Mouse (Mus musculus) liver, embryonic 16.5 days (tissue): Measurements from ENCODE around the gene Rflnb. TPM values are rescaled to one million over a fixed set of nuclear protein-coding genes. Genes with fewer than 3 reads are reported as not detected.
"Not testable (repeated sequence)": the region's sequence is repeated elsewhere in the genome, so short reads cannot be mapped to it uniquely, and the experiment has no call there.

Experiments
- ATAC-seq: fragments of 200-750 bp; cut with Nextera tagmentation; 2 replicates; pipeline ENCODE4 v1.8.0; 2017; ENCODE audit warnings: low read depth, mild to moderate bottlenecking, moderate number of reproducible peaks, moderate library complexity
- H3K27ac ChIP-seq: fragments of 300-500 bp; sonication (generic); 2 replicates; pipeline ENCODE4 v1.5.1; 2014; ENCODE audit warnings: mild to moderate bottlenecking, low read length
- H3K27me3 ChIP-seq: fragments of 300-500 bp; sonication (generic); 2 replicates; pipeline ENCODE4 v1.6.1; 2014; ENCODE audit warnings: low read depth, low read length, mixed read lengths; ENCODE audit not compliant: control insufficient read depth, insufficient read depth
- H3K36me3 ChIP-seq: fragments of 300-500 bp; sonication (generic); 2 replicates; pipeline ENCODE4 v1.6.1; 2014; ENCODE audit warnings: mild to moderate bottlenecking; ENCODE audit not compliant: control insufficient read depth, insufficient read depth
- H3K4me1 ChIP-seq: fragments of 300-500 bp; sonication (generic); 2 replicates; pipeline ENCODE4 v1.6.1; 2014; ENCODE audit warnings: low read depth, low read length, mixed read lengths; ENCODE audit not compliant: control insufficient read depth
- H3K4me2 ChIP-seq: fragments of 300-500 bp; sonication (generic); 2 replicates; pipeline ENCODE4 v1.6.1; 2014; ENCODE audit warnings: low read depth, low read length, mixed read lengths
- H3K4me3 ChIP-seq: fragments of 300-500 bp; sonication (generic); 2 replicates; pipeline ENCODE4 v1.5.1; 2014; ENCODE audit warnings: low read depth, mild to moderate bottlenecking, low read length
- H3K9ac ChIP-seq: fragments of 300-500 bp; sonication (generic); 2 replicates; pipeline ENCODE4 v1.6.1; 2014; ENCODE audit warnings: low read depth, low read length
- H3K9me3 ChIP-seq: fragments of 300-500 bp; sonication (generic); replicated peaks from 2 replicates; pipeline ENCODE4 v1.6.1; 2016; ENCODE audit warnings: low read length; ENCODE audit not compliant: control insufficient read depth
- WGBS: fragments of 180-500 bp; shearing (Covaris S2); extraction: QIAGEN DNeasy Blood & Tissue Kit; methylation state at CpG from one replicate; pipeline ENCODE4 v1.1.7; 2014; ENCODE audit not compliant: insufficient replicate concordance; 5-methylcytosine and 5-hydroxymethylcytosine counted together
- polyA plus RNA-seq: library from polyadenylated mRNA; unstranded; fragments of >200 nt; fragmentation: Nextera tagmentation; extraction: Ambion mirVana; gene quantifications from 2 replicates; pipeline ENCODE4 v1.2.1, GENCODE M21; 2015

Gene Rflnb
- polyA plus RNA-seq, 1 experiment from 2014 or later: 5.7 TPM

GRCm38 (mm10) chr11:76004276-76004675 lies 23.3 kb downstream of the Rflnb start:
- H3K36me3 ChIP-seq, H3K27ac ChIP-seq, H3K4me2 ChIP-seq, ATAC-seq, H3K27me3 ChIP-seq, H3K9ac ChIP-seq, H3K4me1 ChIP-seq, H3K9me3 ChIP-seq, H3K4me3 ChIP-seq: not testable (repeated sequence)
- WGBS: 66% methylated on average over 7 of the region's 7 CpGs

DNA sequence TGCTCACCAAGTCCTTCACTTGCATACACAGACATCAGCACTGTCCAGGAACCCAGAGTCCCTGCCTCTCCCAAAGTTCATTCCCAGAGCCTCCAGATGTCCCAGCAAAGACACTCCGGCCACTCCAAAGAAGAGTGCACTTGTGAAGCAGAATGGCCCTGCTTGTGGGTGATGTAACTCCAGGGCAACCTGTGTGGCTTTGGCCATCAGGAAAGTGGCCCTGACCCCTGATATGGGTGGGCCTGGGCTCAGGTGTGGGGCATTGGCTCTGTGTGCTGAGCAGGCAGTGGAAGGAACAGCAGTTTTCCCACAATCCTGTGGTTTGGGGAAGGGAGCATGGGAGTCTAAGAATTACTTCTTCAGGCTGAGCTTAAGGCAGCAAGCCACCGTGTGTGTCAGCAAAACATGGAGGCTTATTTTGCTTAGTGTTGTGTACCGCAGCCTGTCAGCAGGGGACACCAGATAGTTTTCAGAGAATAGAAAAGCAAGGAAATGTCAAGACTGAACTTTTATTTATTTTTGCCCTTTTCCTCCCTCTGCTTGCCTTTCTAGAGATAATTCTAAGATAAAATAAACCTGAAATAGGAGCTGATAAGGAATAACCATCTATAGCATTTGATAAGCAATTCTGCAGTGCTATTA lies 26.2 kb downstream of the Rflnb start:
- no peak overlapping the region for H3K4me3 ChIP-seq
- no peaks in the 10 kb centered on the region for H3K9me3 ChIP-seq
- H3K4me2 ChIP-seq: no peak overlapping the region
- no peak overlapping the region for H3K9ac ChIP-seq
- peaks cover 10% of the 10 kb centered on the region for H3K27me3 ChIP-seq
- H3K36me3 ChIP-seq: no peaks in the 10 kb centered on the region
- WGBS: 37% methylated on average over 3 of the region's 3 CpGs
- no peak overlapping the region for H3K27ac ChIP-seq
- no peak for ATAC-seq
- no peaks in the 10 kb centered on the region; the same call in 1 of the 2 replicates for H3K4me1 ChIP-seq

DNA sequence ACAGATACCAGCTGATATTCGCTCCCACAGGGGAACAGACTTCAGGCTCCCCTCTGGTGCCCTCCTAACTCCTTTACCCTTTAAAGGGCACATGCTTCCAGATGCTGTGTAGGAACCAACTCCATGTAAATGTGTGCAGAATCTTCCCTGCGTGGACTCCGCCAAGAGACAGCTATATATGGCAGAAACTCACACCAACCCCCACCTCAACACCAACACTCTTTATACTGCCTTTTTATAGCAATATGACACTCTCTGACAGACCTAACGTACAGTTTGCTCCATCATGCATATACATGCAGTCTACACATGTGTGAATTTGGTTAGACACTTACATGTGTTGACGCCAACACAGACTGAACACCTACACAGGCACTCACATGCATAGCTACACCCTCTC lies 26.9 kb downstream of the Rflnb start:
- Histone ChIP-seq H3K4me1 (no peaks in the 10 kb centered on the region; the same call in 1 of the 2 replicates), H3K27ac (no peak overlapping the region), H3K4me3 (no peak overlapping the region), H3K9me3 (no peaks in the 10 kb centered on the region), H3K9ac (no peak overlapping the region), H3K27me3 (peaks cover 10% of the 10 kb centered on the region), H3K36me3 (no peaks in the 10 kb centered on the region), H3K4me2 (no peak overlapping the region)
- WGBS: 68% methylated on average over 5 of the region's 5 CpGs
- no peak for ATAC-seq

GRCm38 (mm10) chr11:75999440-76000155 lies 28.0 kb downstream of the Rflnb start, which contains the start of gene 1700016K19Rik:
1700016K19Rik (plus strand) TSS chr11:75999912.
- Histone ChIP-seq H3K27me3 (peaks cover 10% of the 10 kb centered on the region), H3K9ac (peak within 1 kb of the TSS; percentile 20; the same call in 1 of the 2 replicates), H3K4me1 (no peaks in the 10 kb centered on the region; the same call in 1 of the 2 replicates), H3K27ac (no peak within 1 kb of the TSS), H3K36me3 (no peaks in the 10 kb centered on the region), H3K4me3 (peak within 1 kb of the TSS; percentile 60), H3K9me3 (no peaks in the 10 kb centered on the region), H3K4me2 (peak within 1 kb of the TSS; percentile 68)
- ATAC-seq: no peak
- WGBS: 10% methylated on average over 36 of the region's 36 CpGs

DNA sequence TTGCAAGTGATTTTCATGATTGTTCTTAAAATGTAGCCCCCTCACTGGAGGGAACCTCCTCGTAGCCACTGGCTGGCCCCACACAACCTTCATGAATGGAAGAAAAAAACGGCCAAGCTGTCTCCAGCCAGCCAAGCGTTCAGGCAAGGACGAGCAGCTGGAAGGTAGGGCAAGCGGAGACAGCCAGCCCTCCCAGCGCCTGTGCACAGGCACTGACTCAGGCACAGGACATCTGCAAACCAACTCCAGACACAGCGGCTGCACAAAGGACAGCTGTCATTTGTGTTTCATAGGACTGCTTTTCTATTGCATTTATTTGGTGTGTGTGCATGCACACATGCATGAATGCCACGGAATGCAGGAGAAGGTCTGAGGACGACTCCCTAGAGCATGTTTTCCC lies 33.2 kb downstream of the Rflnb start:
- H3K4me3 ChIP-seq: no peak overlapping the region
- no peak overlapping the region for H3K4me2 ChIP-seq
- no peaks in the 10 kb centered on the region; the same call in 1 of the 2 replicates for H3K27me3 ChIP-seq
- H3K4me1 ChIP-seq: no peaks in the 10 kb centered on the region; the same call in 1 of the 2 replicates
- no peaks in the 10 kb centered on the region for H3K36me3 ChIP-seq
- WGBS: 54% methylated on average over 9 of the region's 9 CpGs
- H3K27ac ChIP-seq: no peak overlapping the region
- ATAC-seq: no peak
- no peaks in the 10 kb centered on the region for H3K9me3 ChIP-seq
- H3K9ac ChIP-seq: no peak overlapping the region

DNA sequence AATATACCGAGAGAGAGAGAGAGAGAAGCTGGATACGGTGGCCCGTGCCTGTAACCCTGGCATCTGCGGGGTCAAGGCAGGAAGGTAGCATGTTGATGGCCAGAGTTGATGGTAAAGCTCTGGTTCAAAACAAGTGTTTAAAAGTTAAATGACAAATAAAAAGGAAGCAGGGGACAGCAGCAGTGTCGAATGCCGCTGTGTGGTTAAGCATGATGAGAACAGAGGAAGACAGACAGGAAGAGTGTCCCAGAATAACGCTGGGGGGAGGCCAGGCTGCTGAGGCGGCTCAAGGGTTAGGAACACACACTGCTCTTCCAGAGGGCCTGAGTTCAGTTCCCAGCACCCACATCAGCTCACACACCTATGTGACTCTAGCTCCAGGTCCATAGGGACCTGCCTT lies 35.1 kb downstream of the Rflnb start:
- Histone ChIP-seq H3K27me3 (no peaks in the 10 kb centered on the region), H3K4me3 (no peak overlapping the region), H3K9me3 (no peaks in the 10 kb centered on the region), H3K27ac (no peak overlapping the region), H3K4me2 (no peak overlapping the region), H3K36me3 (no peaks in the 10 kb centered on the region), H3K9ac (no peak overlapping the region), H3K4me1 (no peaks in the 10 kb centered on the region)
- no peak for ATAC-seq
- 33% methylated on average over 8 of the region's 8 CpGs for whole genome bisulfite sequencing

DNA sequence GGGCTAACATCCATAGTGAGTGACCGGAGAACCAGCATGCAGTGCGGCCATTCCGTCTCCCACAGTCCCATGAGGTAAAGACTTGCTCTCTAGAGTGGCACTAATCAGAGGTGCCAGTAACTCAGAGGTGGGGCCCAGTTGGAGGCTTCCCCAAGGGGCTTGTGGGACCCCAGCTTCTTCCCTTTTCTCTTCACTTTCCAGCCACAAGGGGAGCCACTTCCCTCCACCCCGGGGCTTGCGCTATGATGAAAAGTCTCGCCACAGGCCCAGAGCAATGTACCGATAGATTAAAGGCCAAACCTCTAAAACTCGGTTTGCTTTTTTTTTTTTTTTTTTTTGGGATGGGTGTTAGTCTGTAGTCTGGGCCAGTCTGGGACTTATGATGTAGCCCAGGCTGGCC lies 35.7 kb downstream of the Rflnb start:
- no peak for ATAC-seq
- H3K4me1 ChIP-seq: no peaks in the 10 kb centered on the region
- no peaks in the 10 kb centered on the region for H3K9me3 ChIP-seq
- no peak overlapping the region for H3K27ac ChIP-seq
- no peaks in the 10 kb centered on the region for H3K36me3 ChIP-seq
- H3K9ac ChIP-seq: no peak overlapping the region
- WGBS: 49% methylated on average over 8 of the region's 8 CpGs
- H3K4me3 ChIP-seq: no peak overlapping the region
- H3K4me2 ChIP-seq: no peak overlapping the region
- no peaks in the 10 kb centered on the region for H3K27me3 ChIP-seq

GRCm38 (mm10) chr11:75990965-75991835 lies 36.4 kb downstream of the Rflnb start:
- no peaks in the 10 kb centered on the region for H3K9me3 ChIP-seq
- H3K4me3 ChIP-seq: no peak overlapping the region
- no peak overlapping the region for H3K4me2 ChIP-seq
- H3K27ac ChIP-seq: no peak overlapping the region
- ATAC-seq: no peak
- H3K36me3 ChIP-seq: no peaks in the 10 kb centered on the region
- no peaks in the 10 kb centered on the region for H3K4me1 ChIP-seq
- no peaks in the 10 kb centered on the region for H3K27me3 ChIP-seq
- H3K9ac ChIP-seq: no peak overlapping the region
- WGBS: 61% methylated on average over 15 of the region's 15 CpGs
